Mouse (Mus musculus) heart, postnatal 0 days (tissue): Measurements from ENCODE around the gene Abl2. TPM values are rescaled to one million over a fixed set of nuclear protein-coding genes. Genes with fewer than 3 reads are reported as not detected.

Experiments
- ATAC-seq: fragments of 200-750 bp; cut with Nextera tagmentation; 2 replicates; pipeline ENCODE4 v1.8.0; 2017; ENCODE audit warnings: low read depth, moderate number of reproducible peaks, moderate library complexity; ENCODE audit not compliant: insufficient read depth
- DNase-seq: peaks from one replicate; pipeline ENCODE4 v3.0.0-alpha.2; 2016; ENCODE audit warnings: low spot score
- H3K27ac ChIP-seq: fragments of 300-500 bp; sonication (generic); 2 replicates; pipeline ENCODE4 v1.5.1; 2014; ENCODE audit warnings: low read depth, mild to moderate bottlenecking
- H3K27me3 ChIP-seq: fragments of 300-500 bp; sonication (generic); 2 replicates; pipeline ENCODE4 v1.6.1; 2014; ENCODE audit warnings: low read length, mixed read lengths; ENCODE audit not compliant: control insufficient read depth, insufficient read depth
- H3K36me3 ChIP-seq: fragments of 300-500 bp; sonication (generic); replicated peaks from 2 replicates; pipeline ENCODE4 v1.6.1; 2014; ENCODE audit warnings: low read length, mixed read lengths; ENCODE audit not compliant: control insufficient read depth, insufficient read depth
- H3K4me1 ChIP-seq: fragments of 300-500 bp; sonication (generic); 2 replicates; pipeline ENCODE4 v1.6.1; 2014; ENCODE audit warnings: antibody characterized with exemption; ENCODE audit not compliant: control insufficient read depth, insufficient read depth
- H3K4me2 ChIP-seq: fragments of 300-500 bp; sonication (generic); 2 replicates; pipeline ENCODE4 v1.6.1; 2014; ENCODE audit warnings: low read depth, mild to moderate bottlenecking, low read length, moderate library complexity
- H3K4me3 ChIP-seq: fragments of 300-500 bp; sonication (generic); 2 replicates; pipeline ENCODE4 v1.5.1; 2014; ENCODE audit warnings: low read depth, low read length
- H3K9ac ChIP-seq: fragments of 300-500 bp; sonication (generic); replicated peaks from 2 replicates; pipeline ENCODE4 v1.6.1; 2014; ENCODE audit warnings: low read depth, low read length, mixed read lengths
- H3K9me3 ChIP-seq: fragments of 300-500 bp; sonication (generic); replicated peaks from 2 replicates; pipeline ENCODE4 v1.6.1; 2016; ENCODE audit warnings: low read length; ENCODE audit not compliant: control insufficient read depth
- CTCF ChIP-seq: IDR thresholded peaks from 2 replicates; pipeline ENCODE4 v1.5.1; 2016; ENCODE audit warnings: antibody characterized with exemption, control low read depth, low read depth
- EP300 ChIP-seq: IDR thresholded peaks from 2 replicates; pipeline ENCODE4 v1.6.1; 2016; ENCODE audit warnings: antibody characterized with exemption, low read depth
- WGBS: fragments of 180-500 bp; shearing (Covaris S2); extraction: QIAGEN DNeasy Blood & Tissue Kit; methylation state at CpG from one replicate; pipeline ENCODE4 v1.1.7; 2014; 5-methylcytosine and 5-hydroxymethylcytosine counted together
- polyA plus RNA-seq: library from polyadenylated mRNA; unstranded; fragments of >200 nt; fragmentation: Nextera tagmentation; extraction: Ambion mirVana; gene quantifications from 2 replicates; pipeline ENCODE4 v1.2.1, GENCODE M21; 2015
- total RNA-seq: library from RNA; depleted of rRNA; stranded (reverse); fragments of >200 nt; gene quantifications from 2 replicates; pipeline ENCODE4 v1.2.3, GENCODE M21; 2014; ENCODE audit warnings: low replicate concordance

Abl2 gene
- total and polyA plus RNA-seq, 2 experiments from 2014 or later = 2.0 to 12.9 TPM

- TF ChIP-seq EP300 = no peak
- 0 out of 2 replicates have a peak, but pooled peaks have one; percentile 18 for TF ChIP-seq CTCF
- 95% methylated on average over 3 of the region's 3 CpGs for WGBS
- Histone ChIP-seq H3K4me2 (no peak overlapping the region), H3K36me3 (no peaks in the 10 kb centered on the region), H3K4me3 (no peak overlapping the region), H3K4me1 (0 out of 2 replicates have a peak, but pooled peaks cover 4% of the 10 kb centered on the region), H3K27ac (no peak overlapping the region), H3K27me3 (no peaks in the 10 kb centered on the region), H3K9ac (no peak overlapping the region), H3K9me3 (no peaks in the 10 kb centered on the region)
- DNase-seq = no peak
- ATAC-seq = no peak
Measured at GRCm38 (mm10) chr1:156566132-156566531, 7.5 kb downstream of the Abl2 start.

GRCm38 (mm10) chr1:156569615-156570014 lies 11.0 kb downstream of the Abl2 start:
- H3K4me2 ChIP-seq = no peak overlapping the region
- WGBS = 70% methylated on average over 4 of the region's 4 CpGs
- no peak overlapping the region for H3K4me3 ChIP-seq
- H3K9me3 ChIP-seq = no peaks in the 10 kb centered on the region
- no peak for TF ChIP-seq CTCF
- TF ChIP-seq EP300 = no peak
- no peak overlapping the region for H3K9ac ChIP-seq
- H3K36me3 ChIP-seq = no peaks in the 10 kb centered on the region
- ATAC-seq = no peak
- DNase-seq = no peak
- no peaks in the 10 kb centered on the region for H3K27me3 ChIP-seq
- H3K27ac ChIP-seq = no peak overlapping the region
- H3K4me1 ChIP-seq = 0 out of 2 replicates have a peak, but pooled peaks cover 4% of the 10 kb centered on the region

- no peak for ATAC-seq
- WGBS = 75% methylated on average over 4 of the region's 4 CpGs
Measured at GRCm38 (mm10) chr1:156572952-156573351, 14.4 kb downstream of the Abl2 start.

GRCm38 (mm10) chr1:156581149-156581548 lies 22.6 kb downstream of the Abl2 start:
- no peak overlapping the region for H3K9ac ChIP-seq
- 0 out of 2 replicates have a peak, but pooled peaks cover 5% of the 10 kb centered on the region for H3K4me1 ChIP-seq
- DNase-seq (no peak), ATAC-seq (no peak; the same call in 1 of the 2 replicates)
- no peak overlapping the region for H3K27ac ChIP-seq
- 53% methylated on average over 11 of the region's 11 CpGs for WGBS
- TF ChIP-seq EP300 = no peak
- TF ChIP-seq CTCF = no peak
- no peaks in the 10 kb centered on the region for H3K36me3 ChIP-seq
- H3K27me3 ChIP-seq = no peaks in the 10 kb centered on the region
- H3K4me2 ChIP-seq = peak overlapping the region; percentile 29; the same call in 1 of the 2 replicates
- no peaks in the 10 kb centered on the region for H3K9me3 ChIP-seq
- no peak overlapping the region for H3K4me3 ChIP-seq

More at GRCm38 (mm10) chr1:156572952-156573351, 14.4 kb downstream of the Abl2 start:
- H3K4me3 ChIP-seq = no peak overlapping the region
- H3K9me3 ChIP-seq = no peaks in the 10 kb centered on the region
- H3K4me1 ChIP-seq = 0 out of 2 replicates have a peak, but pooled peaks cover 4% of the 10 kb centered on the region
- H3K27me3 ChIP-seq = no peaks in the 10 kb centered on the region
- H3K36me3 ChIP-seq = no peaks in the 10 kb centered on the region
- no peak overlapping the region for H3K27ac ChIP-seq
- no peak overlapping the region for H3K4me2 ChIP-seq
- no peak overlapping the region for H3K9ac ChIP-seq
- no peak for DNase-seq
- TF ChIP-seq EP300 = no peak
- TF ChIP-seq CTCF = no peak

GRCm38 (mm10) chr1:156584175-156584574 lies 25.6 kb downstream of the Abl2 start:
- Histone ChIP-seq H3K4me2 (no peak overlapping the region), H3K4me1 (0 out of 2 replicates have a peak, but pooled peaks cover 5% of the 10 kb centered on the region), H3K36me3 (no peaks in the 10 kb centered on the region), H3K9me3 (no peaks in the 10 kb centered on the region), H3K27ac (no peak overlapping the region), H3K4me3 (no peak overlapping the region), H3K27me3 (no peaks in the 10 kb centered on the region), H3K9ac (no peak overlapping the region)
- TF ChIP-seq EP300 = no peak
- TF ChIP-seq CTCF = peak; percentile 45
- ATAC-seq = no peak
- 47% methylated on average over 1 of the region's 1 CpGs for WGBS
- no peak for DNase-seq

- no peaks in the 10 kb centered on the region for H3K36me3 ChIP-seq
- no peaks in the 10 kb centered on the region for H3K27me3 ChIP-seq
- H3K9ac ChIP-seq = no peak overlapping the region
- peaks cover 8% of the 10 kb centered on the region; the same call in 1 of the 2 replicates for H3K4me1 ChIP-seq
- no peak overlapping the region for H3K4me2 ChIP-seq
- 64% methylated on average over 3 of the region's 3 CpGs for WGBS
- no peak overlapping the region for H3K27ac ChIP-seq
- H3K9me3 ChIP-seq = no peaks in the 10 kb centered on the region
- H3K4me3 ChIP-seq = no peak overlapping the region
- DNase-seq = no peak
- TF ChIP-seq CTCF (no peak), EP300 (no peak)
- ATAC-seq = no peak
Measured at GRCm38 (mm10) chr1:156585512-156585911, 26.9 kb downstream of the Abl2 start.
